8 mouse cellular contexts compared by ENCODE assay signal in genomic region chr8:120832022-120832421, GRCm38 (mm10).
DNase-seq lines count a peak whose midpoint lies in the region; ATAC-seq and TF ChIP-seq lines count a peak whose summit lies in the region.

No protein-coding gene starts in this region.

- H3K27ac ChIP-seq in cerebellum, adult 2 months (ENCODE audit: insufficient read depth, low read length), result no peak overlapping the region
- H3K27ac ChIP-seq in hindbrain, embryonic 14.5 days, result no peak overlapping the region
- peak overlapping the region; percentile 62; the same call in 1 of the 2 replicates for H3K27ac ChIP-seq in lung, postnatal 0 days (ENCODE audit: low read length)
- no peak overlapping the region for H3K27ac ChIP-seq in midbrain, embryonic 13.5 days

- no peak for DNase-seq in cerebellum, adult 2 months
- peak; percentile 75 for DNase-seq in NIH3T3 (ENCODE audit: low read depth)
- peak; percentile 39 for DNase-seq in hindbrain, embryonic 14.5 days (ENCODE audit: low spot score)
- DNase-seq in lung, postnatal 0 days (ENCODE audit: low spot score), result peak; percentile 61
- DNase-seq in gastrocnemius, adult 8-10 months (ENCODE audit: low spot score in 2 of 2), result no peak
- no peak for DNase-seq in right cerebral cortex, postnatal 25 days

- no peak for TF ChIP-seq CTCF in cerebellum, adult 2 months (IDR thresholded peaks at IDR 0.05; ENCODE audit: borderline replicate concordance, insufficient read depth, low read depth, low read length)
- TF ChIP-seq CTCF in lung, postnatal 0 days (IDR thresholded peaks at IDR 0.05), result no peak

- WGBS in cerebellum, adult 2 months, result 20% methylated on average over 14 of the region's 14 CpGs
- WGBS in hindbrain, embryonic 14.5 days, result 23% methylated on average over 13 of the region's 14 CpGs
- 3% methylated on average over 10 of the region's 14 CpGs for WGBS in lung, postnatal 0 days
- 45% methylated on average over 10 of the region's 14 CpGs for WGBS in midbrain, embryonic 13.5 days

- H3K27me3 ChIP-seq in cerebellum, adult 2 months (ENCODE audit: control insufficient read depth, insufficient read depth, low read length), result no peaks in the 10 kb centered on the region
- H3K27me3 ChIP-seq in hindbrain, embryonic 14.5 days (ENCODE audit: control insufficient read depth, insufficient read depth, low read length), result no peaks in the 10 kb centered on the region
- no peaks in the 10 kb centered on the region for H3K27me3 ChIP-seq in lung, postnatal 0 days (replicated peaks; ENCODE audit: insufficient read depth, low read length)
- peaks cover 8% of the 10 kb centered on the region for H3K27me3 ChIP-seq in midbrain, embryonic 13.5 days

- TF ChIP-seq EP300 in lung, postnatal 0 days (IDR thresholded peaks at IDR 0.05), result peak; percentile 40; the same call in 1 of the 2 replicates

- no peak overlapping the region for H3K9ac ChIP-seq in hindbrain, embryonic 14.5 days
- H3K9ac ChIP-seq in lung, postnatal 0 days (replicated peaks; ENCODE audit: low read depth), result no peak overlapping the region
- no peak overlapping the region for H3K9ac ChIP-seq in midbrain, embryonic 13.5 days (replicated peaks)

- no peaks in the 10 kb centered on the region for H3K9me3 ChIP-seq in hindbrain, embryonic 14.5 days (ENCODE audit: control insufficient read depth, low read length)
- no peaks in the 10 kb centered on the region for H3K9me3 ChIP-seq in lung, postnatal 0 days (ENCODE audit: low read length)
- no peaks in the 10 kb centered on the region for H3K9me3 ChIP-seq in midbrain, embryonic 13.5 days

- TF ChIP-seq POLR2A in cerebellum, adult 2 months (IDR thresholded peaks at IDR 0.05; ENCODE audit: borderline replicate concordance, insufficient read depth, low read length), result no peak

- H3K4me2 ChIP-seq in hindbrain, embryonic 14.5 days (replicated peaks), result no peak overlapping the region
- peak overlapping the region; percentile 40 for H3K4me2 ChIP-seq in lung, postnatal 0 days (replicated peaks; ENCODE audit: low read depth, low read length)
- H3K4me2 ChIP-seq in midbrain, embryonic 13.5 days (replicated peaks), result no peak overlapping the region

- peak overlapping the region; percentile 6 for H3K4me3 ChIP-seq in cerebellum, adult 2 months (replicated peaks; ENCODE audit: insufficient read depth, low read depth, low read length)
- H3K4me3 ChIP-seq in hindbrain, embryonic 14.5 days (replicated peaks; ENCODE audit: low read length), result no peak overlapping the region
- H3K4me3 ChIP-seq in lung, postnatal 0 days (ENCODE audit: low read depth, low read length), result no peak overlapping the region
- H3K4me3 ChIP-seq in midbrain, embryonic 13.5 days (replicated peaks), result no peak overlapping the region

- no peaks in the 10 kb centered on the region for H3K36me3 ChIP-seq in hindbrain, embryonic 14.5 days (replicated peaks; ENCODE audit: control insufficient read depth, insufficient read depth)
- no peaks in the 10 kb centered on the region for H3K36me3 ChIP-seq in lung, postnatal 0 days (ENCODE audit: insufficient read depth, low read length)
- no peaks in the 10 kb centered on the region for H3K36me3 ChIP-seq in midbrain, embryonic 13.5 days

- peaks cover 3% of the 10 kb centered on the region for H3K4me1 ChIP-seq in cerebellum, adult 2 months (ENCODE audit: control insufficient read depth, insufficient read depth, low read length)
- H3K4me1 ChIP-seq in hindbrain, embryonic 14.5 days (replicated peaks; ENCODE audit: control insufficient read depth, insufficient read depth, low read length), result 0 out of 2 replicates have a peak, but pooled peaks cover 3% of the 10 kb centered on the region
- H3K4me1 ChIP-seq in lung, postnatal 0 days (ENCODE audit: insufficient read depth, low read depth, low read length), result no peaks in the 10 kb centered on the region
- H3K4me1 ChIP-seq in midbrain, embryonic 13.5 days (replicated peaks), result no peaks in the 10 kb centered on the region

- no peak for ATAC-seq in cerebellum, adult (ENCODE audit: insufficient number of reproducible peaks, low FRiP score, low TSS enrichment)
- ATAC-seq in hindbrain, embryonic 14.5 days (ENCODE audit: low FRiP score), result no peak; the same call in 1 of the 2 replicates
- peak; percentile 41 for ATAC-seq in lung, postnatal 0 days
- no peak for ATAC-seq in midbrain, embryonic 13.5 days

Comparison
In these comparisons a context has a peak if more than half of its experiments do, and no peak if none do; other contexts are left out.
1. DNase-seq: peak in NIH3T3 (single experiment), hindbrain, embryonic 14.5 days (single experiment) and lung, postnatal 0 days (single experiment); none in cerebellum, adult 2 months (0 of 2), gastrocnemius, adult 8-10 months (0 of 2) and right cerebral cortex, postnatal 25 days (single experiment).